Mouse (Mus musculus) C2C12 (cell line): Measurements from ENCODE around the gene Abhd16a.

Experiments
- CEBPB ChIP-seq: IDR thresholded peaks from one replicate; pipeline ENCODE4 v1.6.1; 2011; ENCODE audit warnings: low read depth, mild to moderate bottlenecking, control low read depth, moderate library complexity
- CTCF ChIP-seq: IDR thresholded peaks from one replicate; pipeline ENCODE4 v1.5.1; 2011; ENCODE audit not compliant: control insufficient read depth, insufficient read depth, insufficient read length
- MYOD1 ChIP-seq: IDR thresholded peaks from one replicate; pipeline ENCODE4 v1.6.1; 2011; ENCODE audit warnings: low read depth; ENCODE audit not compliant: control insufficient read depth, insufficient read length

GRCm38 (mm10) chr17:35152121-35152520 lies 63.1 kb downstream of the Abhd16a start:
- TF ChIP-seq CTCF (no peak), CEBPB (no peak), MYOD1 (no peak)
